Mouse (Mus musculus): Measurements from ENCODE around the gene Tnfrsf1a. TPM values are rescaled to one million over a fixed set of nuclear protein-coding genes. Genes with fewer than 3 reads are reported as not detected.
"Not testable (repeated sequence)": the region's sequence is repeated elsewhere in the genome, so short reads cannot be mapped to it uniquely, and the experiment has no call there.

The Tnfrsf1a gene
- 10 to 100 TPM; 63.4 to 70.7 TPM for total RNA-seq (2021)
- long read RNA-seq, experiment 1, transcript Tnfrsf1a-201 (10 exons, 2,156 nt): major isoform, 27 of 36 reads
- long read RNA-seq, experiment 1, partial matches to known transcripts: 7 of 36 reads
- long read RNA-seq, experiment 1, other reads (novel, unspliced or antisense): 1 of 36 reads
- long read RNA-seq, experiment 2, transcript Tnfrsf1a-201 (10 exons, 2,156 nt): major isoform, 48 of 58 reads
- long read RNA-seq, experiment 2, partial matches to known transcripts: 5 of 58 reads
- long read RNA-seq, experiment 2, other reads (novel, unspliced or antisense): 4 of 58 reads

DNA sequence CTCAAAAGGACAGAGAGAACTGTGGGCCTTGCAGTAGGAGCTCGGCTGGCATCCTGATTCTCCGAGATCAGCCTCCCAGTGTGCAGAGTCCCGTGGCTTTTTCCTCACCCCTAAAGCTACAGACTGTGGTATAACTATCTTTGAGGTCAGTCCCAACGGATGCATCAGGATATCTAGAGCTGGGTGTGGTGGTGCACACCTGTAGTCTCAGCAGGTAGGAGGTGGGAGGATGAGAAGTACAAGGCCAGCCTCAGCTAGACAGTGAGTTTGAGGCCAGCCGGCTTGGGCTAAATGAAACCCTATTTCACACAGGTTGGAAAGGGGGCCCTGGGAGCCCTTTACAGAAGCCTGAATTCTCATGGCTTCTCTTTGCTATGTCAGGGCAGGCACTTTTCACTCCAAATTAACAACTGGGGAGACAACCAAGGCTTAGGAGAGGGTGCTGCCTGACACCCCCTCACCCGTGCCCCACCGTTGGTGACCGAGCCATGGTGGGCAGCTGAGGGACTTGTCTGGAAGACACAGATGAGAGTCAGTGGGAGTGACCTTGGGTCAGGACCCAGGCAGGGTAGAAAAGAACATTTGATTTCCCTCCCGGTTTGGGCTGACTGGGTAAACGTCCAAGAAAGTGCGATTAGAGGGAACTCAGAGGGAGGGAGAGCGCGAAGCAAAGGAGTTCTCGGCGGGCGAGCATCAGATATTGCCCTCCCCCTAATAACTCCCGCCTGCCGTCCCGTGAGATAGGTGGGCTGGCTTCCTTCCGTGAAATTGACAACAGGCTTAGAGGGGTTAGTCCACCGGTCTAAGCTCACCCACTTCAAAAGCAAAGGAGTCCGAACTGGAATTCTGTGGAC is at the start of gene Tnfrsf1a:
Gene Tnfrsf1a, plus strand, starts transcription at position 642 of the 854 bp plus-strand sequence.
- peak in 1 of 2 experiments; percentile 58 for DNase-seq
- intact Hi-C loops (cut with DNase I): loop anchor here (2.0 kb wide), 1 partner anchor 18 kb away; no protein-coding TSS in a partner anchor

- intact Hi-C loops (cut with DNase I): no loop called here
- no peak for DNase-seq
Measured at GRCm38 (mm10) chr6:125300982-125301381, 48.2 kb upstream of the Tnfrsf1a start.

- intact Hi-C loops (cut with DNase I): no loop called here
- no peak for DNase-seq
Measured at GRCm38 (mm10) chr6:125302231-125302982, 46.8 kb upstream of the Tnfrsf1a start.

DNA sequence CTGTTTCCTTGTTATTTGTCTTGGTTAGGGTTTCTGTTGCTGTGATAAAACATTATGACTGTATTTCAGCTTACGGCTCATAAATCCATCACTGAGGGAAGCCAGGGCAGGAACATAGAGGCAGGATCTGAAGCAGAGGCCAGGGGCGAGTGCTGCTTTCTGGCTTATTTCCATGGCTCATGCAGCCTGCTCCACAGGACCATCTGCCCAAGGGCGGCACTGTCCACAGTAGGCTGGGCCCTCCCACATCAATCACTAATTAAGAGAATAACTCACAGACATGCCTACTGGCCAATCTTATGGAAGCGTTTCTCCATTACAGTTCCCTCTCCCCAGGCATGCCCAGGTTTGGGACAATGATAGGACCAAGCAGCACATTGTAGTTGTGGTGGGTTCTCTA is 45.9 kb upstream of the Tnfrsf1a start:
- intact Hi-C loops (cut with DNase I): no loop called here
- no peak for DNase-seq

- intact Hi-C loops (cut with DNase I): not testable (repeated sequence)
Measured at GRCm38 (mm10) chr6:125304408-125304807, 44.8 kb upstream of the Tnfrsf1a start.

DNA sequence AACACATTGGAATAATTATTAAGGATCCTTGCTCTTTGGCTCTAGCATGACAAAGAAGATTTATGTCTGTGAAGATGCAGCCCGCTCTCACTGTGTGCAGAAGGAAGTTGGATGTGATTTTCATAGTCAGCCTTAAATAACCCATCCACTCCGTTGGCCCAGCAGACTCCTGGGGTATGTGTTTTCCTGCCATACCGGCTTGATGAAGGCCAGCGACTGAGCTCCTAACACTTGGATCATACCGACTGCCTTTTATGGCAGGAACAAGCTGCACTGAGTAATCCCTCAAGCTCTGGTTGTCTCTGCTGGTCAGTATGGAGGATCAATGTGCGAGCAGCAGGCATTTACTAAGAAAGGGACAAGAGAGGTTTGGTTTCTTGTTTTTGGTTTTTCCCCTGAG is 43.7 kb upstream of the Tnfrsf1a start:
- intact Hi-C loops (cut with DNase I): no loop called here
- DNase-seq: no peak

More at GRCm38 (mm10) chr6:125304408-125304807, 44.8 kb upstream of the Tnfrsf1a start:
- not testable (repeated sequence) for DNase-seq

- no peak for DNase-seq
- intact Hi-C loops (cut with DNase I): no loop called here
Measured at GRCm38 (mm10) chr6:125307091-125307490, 42.1 kb upstream of the Tnfrsf1a start.

GRCm38 (mm10) chr6:125308921-125309320 is 40.2 kb upstream of the Tnfrsf1a start:
- intact Hi-C loops (cut with DNase I): no loop called here
- DNase-seq: no peak

GRCm38 (mm10) chr6:125309406-125309805 is 39.8 kb upstream of the Tnfrsf1a start:
- intact Hi-C loops (cut with DNase I): no loop called here
- DNase-seq: no peak

DNA sequence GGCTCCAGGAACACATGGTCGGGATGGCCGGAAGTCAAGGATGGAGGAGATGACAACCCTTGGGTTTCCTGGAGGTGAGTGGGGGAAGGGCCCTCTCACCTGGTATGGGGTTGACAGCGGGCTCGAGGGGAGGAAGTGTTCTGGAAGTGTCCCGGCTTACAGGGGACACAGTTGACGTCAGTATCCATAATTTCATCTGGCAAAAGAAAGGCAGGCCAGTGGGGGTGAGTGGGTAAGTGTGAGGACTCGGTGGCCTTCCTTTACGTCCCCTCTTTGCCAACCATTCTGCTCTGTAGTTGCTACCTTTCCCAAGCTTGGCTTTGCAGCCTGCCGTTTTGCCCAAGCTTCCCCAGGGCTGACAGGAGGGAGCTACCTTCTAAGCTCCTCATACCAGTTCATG is 37.0 kb upstream of the Tnfrsf1a start:
- intact Hi-C loops (cut with DNase I): loop anchor here (2.0 to 5.0 kb wide), 2 partner anchors 39 to 305 kb away; partner anchors contain the start of gene Zfp384

DNA sequence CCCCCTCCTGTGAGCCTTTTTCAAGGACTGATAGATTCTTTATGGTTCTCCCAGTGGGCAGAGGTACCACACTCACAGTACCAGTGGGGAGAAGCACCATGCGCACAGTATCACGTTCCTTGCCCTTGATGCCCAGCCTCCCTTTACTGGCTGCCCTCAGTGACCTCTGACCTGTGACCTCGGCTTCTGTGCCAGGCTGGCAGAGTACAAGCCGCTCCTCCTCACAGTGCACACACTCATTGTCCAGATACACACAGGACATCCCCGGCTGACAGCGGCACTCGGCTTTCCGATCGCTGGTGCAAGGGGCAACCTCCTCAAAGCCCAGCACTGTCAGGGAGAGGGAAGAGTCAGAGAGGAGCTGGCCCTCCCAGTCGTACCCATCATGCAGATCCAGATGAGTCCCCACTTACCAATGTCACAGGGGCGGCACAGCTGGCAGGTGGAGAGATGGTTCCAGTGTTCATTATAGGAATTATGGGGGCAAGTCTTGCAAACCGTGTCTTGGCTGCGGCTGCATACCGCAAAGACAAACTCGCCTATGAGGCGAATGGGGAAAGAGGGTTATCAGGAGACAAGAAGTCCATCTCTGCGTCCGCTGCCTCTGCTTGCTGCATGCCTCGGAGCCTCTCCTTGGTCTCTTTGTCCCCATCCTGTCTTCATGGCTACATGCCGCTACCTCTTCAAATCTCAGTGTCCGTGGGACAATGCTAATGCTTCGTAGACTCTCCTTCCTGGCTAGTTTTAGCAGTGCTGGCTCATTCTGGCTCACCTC is 36.4 kb upstream of the Tnfrsf1a start:
- no peak for DNase-seq
- intact Hi-C loops (cut with DNase I): loop anchor here (2.0 to 5.0 kb wide), 2 partner anchors 38 to 305 kb away; partner anchors contain the start of gene Zfp384

More for the DNA sequence above, 37.0 kb upstream of the Tnfrsf1a start:
- DNase-seq: no peak

GRCm38 (mm10) chr6:125313546-125314230 is 35.5 kb upstream of the Tnfrsf1a start, which contains the start of gene Ltbr:
Gene Ltbr, minus strand, starts transcription at chr6:125313885.
- intact Hi-C loops (cut with DNase I): loop anchor here (2.0 to 5.0 kb wide), 2 partner anchors 37 to 306 kb away; partner anchors contain the start of gene Zfp384
- DNase-seq: peak; percentile 90 to 94

GRCm38 (mm10) chr6:125314231-125314563 is 35.0 kb upstream of the Tnfrsf1a start:
- intact Hi-C loops (cut with DNase I): loop anchor here (5.0 kb wide), 1 partner anchor 307 kb away; the partner anchor contains the start of gene Zfp384
- DNase-seq: no peak

- no peak for DNase-seq
- intact Hi-C loops (cut with DNase I): loop anchor here (5.0 kb wide), 1 partner anchor 307 kb away; the partner anchor contains the start of gene Zfp384
Measured at GRCm38 (mm10) chr6:125314746-125315145, 34.4 kb upstream of the Tnfrsf1a start.

DNA sequence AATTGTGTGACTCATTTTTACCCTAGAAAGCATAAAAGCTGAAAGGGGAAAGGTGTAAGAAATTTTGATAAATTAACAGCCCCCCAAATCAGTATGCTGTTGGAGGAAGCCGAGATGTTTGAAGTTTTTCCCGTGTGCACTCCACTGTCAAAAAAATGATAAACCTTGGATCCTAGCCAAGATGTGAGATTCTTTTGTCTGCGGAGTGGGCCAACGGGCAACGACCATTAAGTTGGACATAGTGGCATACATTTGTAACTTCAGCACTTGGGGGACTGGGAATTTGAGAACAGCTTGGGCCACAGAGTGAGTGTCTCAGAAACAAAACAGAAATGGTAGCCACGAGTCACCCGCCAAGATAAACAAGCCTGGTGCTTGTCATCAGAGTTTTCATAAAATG is 32.1 kb upstream of the Tnfrsf1a start:
- no peak for DNase-seq
- intact Hi-C loops (cut with DNase I): no loop called here

GRCm38 (mm10) chr6:125318981-125319918 is 29.9 kb upstream of the Tnfrsf1a start:
- intact Hi-C loops (cut with DNase I): no loop called here
- peak in 1 of 2 experiments; percentile 25 for DNase-seq

- no peak for DNase-seq
- intact Hi-C loops (cut with DNase I): no loop called here
Measured at GRCm38 (mm10) chr6:125319919-125320296, 29.3 kb upstream of the Tnfrsf1a start.

DNA sequence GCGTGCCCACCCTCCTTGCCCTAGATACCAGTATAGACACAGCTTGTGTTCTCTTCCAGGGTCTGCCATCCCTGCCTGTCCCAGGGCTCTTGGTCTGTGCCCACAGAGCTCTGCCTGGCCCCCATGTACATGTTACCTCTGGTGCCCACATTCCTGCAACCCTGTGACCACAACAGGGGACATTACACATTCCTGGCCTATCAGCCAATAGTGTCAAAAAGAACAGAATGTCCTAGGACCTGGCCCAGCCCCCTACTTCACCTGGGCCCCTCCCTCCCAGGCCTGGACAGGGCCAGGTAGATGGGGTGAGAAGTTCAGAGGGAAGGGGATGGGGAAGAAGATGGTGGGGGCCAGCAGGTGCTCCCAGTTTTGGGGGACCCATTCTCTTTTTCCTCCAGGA is 28.8 kb upstream of the Tnfrsf1a start, which contains the start of gene Scnn1a:
Gene Scnn1a, plus strand, starts transcription at position 337 of the 400 bp plus-strand sequence.
- DNase-seq: no peak
- intact Hi-C loops (cut with DNase I): no loop called here

All from heart, postnatal 14 days (tissue).